In the genomic region with DNA sequence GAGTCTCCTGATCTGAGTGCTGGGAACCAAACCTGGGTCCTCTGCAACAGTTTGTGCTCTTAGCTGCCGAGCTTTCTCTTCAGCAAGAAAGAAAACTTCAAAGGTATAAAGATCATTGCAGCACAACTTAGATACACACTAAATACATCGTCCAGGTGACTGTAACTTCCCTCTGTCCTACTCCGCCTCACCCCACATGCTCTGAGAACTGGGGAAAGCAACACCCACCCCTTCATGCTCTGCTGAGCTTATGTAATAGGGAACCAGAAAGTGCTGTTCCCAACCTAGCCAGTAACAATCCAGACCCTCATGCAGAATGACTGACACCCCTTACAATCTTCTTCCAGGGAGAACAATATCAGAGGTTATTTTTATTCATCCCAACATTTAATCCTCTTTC, we compare ENCODE assay signal across 25 mouse cellular contexts. TPM values are rescaled to one million over a fixed set of nuclear protein-coding genes. Genes with fewer than 3 reads are reported as not detected.
A peak's percentile ranks its signal among the peaks of the same experiment; 100 is the strongest.
DNase-seq lines count a peak whose midpoint lies in the region; ATAC-seq and TF ChIP-seq lines count a peak whose summit lies in the region.
"Had no signal": no experiment of that assay in that cellular context is flagged by ENCODE, and none has a peak within 500 bp of the region (broad histone marks: within the 10 kb centered on the region; RNA-seq: fewer than 3 reads in every experiment).

No protein-coding gene starts in this region.

- H3K4me1 ChIP-seq in heart, postnatal 0 days (ENCODE audit: control insufficient read depth, insufficient read depth), result peaks cover 28% of the 10 kb centered on the region
- peaks cover 59 to 71% of the 10 kb centered on the region in 2 experiments for H3K4me1 ChIP-seq in MEL (ENCODE audit: control insufficient read depth in 1 of 2, insufficient read depth in 2 of 2, low read length in 2 of 2)
- peaks cover 63 to 67% of the 10 kb centered on the region in 2 experiments for H3K4me1 ChIP-seq in liver, embryonic 14.5 days (replicated peaks; ENCODE audit: control insufficient read depth in 2 of 2, insufficient read depth in 2 of 2, low read length in 1 of 2)
- H3K4me1 ChIP-seq in hindbrain, embryonic 12.5 days, result peaks cover 14% of the 10 kb centered on the region
- no peaks in the 10 kb centered on the region for H3K4me1 ChIP-seq in intestine, postnatal 0 days (replicated peaks; ENCODE audit: control insufficient read depth, insufficient read depth, low read length)

- no peak for TF ChIP-seq EP300 in heart, postnatal 0 days (IDR thresholded peaks at IDR 0.05; ENCODE audit: low read depth)
- peak in 1 of 2 experiments; percentile 41; a peak in 2 of 4 replicates for TF ChIP-seq EP300 in MEL (IDR thresholded peaks at IDR 0.05; ENCODE audit: low read depth in 1 of 2, low read length in 2 of 2)
- no peak for TF ChIP-seq EP300 in liver, embryonic 14.5 days (IDR thresholded peaks at IDR 0.05; ENCODE audit: low read depth)

- H3K4me2 ChIP-seq in heart, postnatal 0 days (ENCODE audit: low read depth, low read length), result peak overlapping the region; percentile 51; the same call in 1 of the 2 replicates
- peak overlapping the region; percentile 28; the same call in 1 of the 2 replicates for H3K4me2 ChIP-seq in liver, embryonic 14.5 days (ENCODE audit: low read depth)
- no peak overlapping the region for H3K4me2 ChIP-seq in hindbrain, embryonic 12.5 days (replicated peaks)
- no peak overlapping the region for H3K4me2 ChIP-seq in intestine, postnatal 0 days (replicated peaks; ENCODE audit: low read depth)
- H3K4me2 ChIP-seq: embryonic facial prominence, embryonic 13.5 days; hindbrain, embryonic 13.5 days; midbrain, embryonic 13.5 days had no signal

- 91% methylated on average over 3 of the region's 3 CpGs for WGBS in heart, postnatal 0 days
- WGBS in liver, embryonic 14.5 days (ENCODE audit: insufficient replicate concordance), result 48% methylated on average over 3 of the region's 3 CpGs
- WGBS in hindbrain, embryonic 12.5 days, result 82% methylated on average over 3 of the region's 3 CpGs
- WGBS in intestine, postnatal 0 days, result 87% methylated on average over 3 of the region's 3 CpGs

- DNase-seq in heart, postnatal 0 days (ENCODE audit: low spot score), result no peak
- no peak for DNase-seq in heart, adult 9 months (ENCODE audit: low spot score in 2 of 2)
- DNase-seq in A20 (ENCODE audit: low read depth, low spot score) (peak; percentile 49), MEL (ENCODE audit: low read depth, low spot score) (peak; percentile 84)
- DNase-seq in liver, embryonic 14.5 days (ENCODE audit: low read depth in 3 of 3, low spot score in 3 of 3), result no peak
- no peak for DNase-seq in kidney, postnatal 36 days
- DNase-seq: adrenal gland, postnatal 14 days; cerebellum, adult 8-10 months; cerebellum, postnatal 36 days; embryo, embryonic 11 days; gastrocnemius, postnatal 10 days; lung, adult 18-20 months; lung, postnatal 10 days; retina, postnatal 1 day; right cerebral cortex, postnatal 25 days; spleen, adult 18-20 months had no signal

- no peak for TF ChIP-seq POLR2A in MEL (IDR thresholded peaks at IDR 0.05; ENCODE audit: control insufficient read depth in 1 of 2, insufficient read depth in 1 of 2, low read depth in 1 of 2, low read length in 2 of 2, poor library complexity in 1 of 2)

- H3K27me3 ChIP-seq in heart, postnatal 0 days (ENCODE audit: control insufficient read depth, insufficient read depth, low read length), result no peaks in the 10 kb centered on the region
- no peaks in the 10 kb centered on the region for H3K27me3 ChIP-seq in MEL (ENCODE audit: control insufficient read depth in 1 of 2, insufficient read depth in 2 of 2, low read length in 2 of 2)
- H3K27me3 ChIP-seq in liver, embryonic 14.5 days (ENCODE audit: control insufficient read depth, insufficient read depth, low read length), result no peaks in the 10 kb centered on the region
- H3K27me3 ChIP-seq in hindbrain, embryonic 12.5 days, result no peaks in the 10 kb centered on the region
- no peaks in the 10 kb centered on the region for H3K27me3 ChIP-seq in intestine, postnatal 0 days (replicated peaks; ENCODE audit: control insufficient read depth, insufficient read depth, low read length)
- H3K27me3 ChIP-seq: embryonic facial prominence, embryonic 13.5 days; hindbrain, embryonic 13.5 days; midbrain, embryonic 13.5 days had no signal

- no peak for TF ChIP-seq CTCF in heart, postnatal 0 days (IDR thresholded peaks at IDR 0.05; ENCODE audit: low read depth)
- TF ChIP-seq CTCF in MEL (IDR thresholded peaks at IDR 0.05 in 2 of 3, conservative IDR thresholded peaks at IDR 0.05 in 1 of 3; ENCODE audit: control insufficient read depth in 1 of 3, insufficient read depth in 1 of 3, low read depth in 2 of 3, low read length in 3 of 3, poor library complexity in 1 of 3, severe bottlenecking in 1 of 3), result no peak
- no peak for TF ChIP-seq CTCF in liver, embryonic 14.5 days (IDR thresholded peaks at IDR 0.05; ENCODE audit: low read depth)
- no peak for TF ChIP-seq CTCF in intestine, postnatal 0 days (IDR thresholded peaks at IDR 0.05; ENCODE audit: low read depth)

- no peak overlapping the region for H3K4me3 ChIP-seq in heart, postnatal 0 days (ENCODE audit: low read depth, low read length)
- peak overlapping the region in 1 of 2 experiments; percentile 51; a peak in 2 of 4 replicates for H3K4me3 ChIP-seq in MEL (ENCODE audit: control insufficient read depth in 1 of 2, insufficient read depth in 1 of 2, low read depth in 2 of 2, low read length in 2 of 2)
- H3K4me3 ChIP-seq in liver, embryonic 14.5 days (ENCODE audit: insufficient read depth in 1 of 2, low read depth in 2 of 2, low read length in 2 of 2), result no peak overlapping the region
- no peak overlapping the region for H3K4me3 ChIP-seq in hindbrain, embryonic 12.5 days
- no peak overlapping the region for H3K4me3 ChIP-seq in intestine, postnatal 0 days (ENCODE audit: low read depth, low read length)
- H3K4me3 ChIP-seq: embryonic facial prominence, embryonic 13.5 days; erythroblast, embryonic 14.5 days; hindbrain, embryonic 13.5 days; midbrain, embryonic 13.5 days had no signal

- 0 out of 2 replicates have a peak overlapping the region, but pooled peaks have one; percentile 52 for H3K27ac ChIP-seq in heart, postnatal 0 days (ENCODE audit: low read depth)
- peak overlapping the region; percentile 65 for H3K27ac ChIP-seq in MEL (ENCODE audit: control insufficient read depth, low read depth, low read length)
- H3K27ac ChIP-seq in liver, embryonic 14.5 days, result no peak overlapping the region
- no peak overlapping the region for H3K27ac ChIP-seq in hindbrain, embryonic 12.5 days
- H3K27ac ChIP-seq in intestine, postnatal 0 days (ENCODE audit: low read depth, low read length), result no peak overlapping the region
- H3K27ac ChIP-seq: embryonic facial prominence, embryonic 13.5 days; hindbrain, embryonic 13.5 days; kidney, postnatal 0 days; midbrain, embryonic 13.5 days had no signal

- H3K79me2 ChIP-seq in MEL (ENCODE audit: control insufficient read depth, insufficient read depth, low read length, poor library complexity), result peaks cover 30% of the 10 kb centered on the region

- no peaks in the 10 kb centered on the region for H3K36me3 ChIP-seq in heart, postnatal 0 days (replicated peaks; ENCODE audit: control insufficient read depth, insufficient read depth, low read length)
- H3K36me3 ChIP-seq in MEL (ENCODE audit: control insufficient read depth in 1 of 2, insufficient read depth in 2 of 2, low read length in 2 of 2), result peaks cover 0 to 69% of the 10 kb centered on the region in 2 experiments; a peak in 3 of 4 replicates
- H3K36me3 ChIP-seq in liver, embryonic 14.5 days (replicated peaks; ENCODE audit: control insufficient read depth, insufficient read depth, low read depth), result no peaks in the 10 kb centered on the region
- H3K36me3 ChIP-seq in hindbrain, embryonic 12.5 days, result no peaks in the 10 kb centered on the region
- no peaks in the 10 kb centered on the region for H3K36me3 ChIP-seq in intestine, postnatal 0 days (ENCODE audit: control insufficient read depth, insufficient read depth)
- H3K36me3 ChIP-seq: embryonic facial prominence, embryonic 13.5 days; hindbrain, embryonic 13.5 days; midbrain, embryonic 13.5 days had no signal

- ATAC-seq in heart, postnatal 0 days (ENCODE audit: insufficient read depth, low read depth), result no peak
- ATAC-seq in liver, embryonic 14.5 days (ENCODE audit: insufficient read depth), result no peak
- ATAC-seq in hindbrain, embryonic 12.5 days (ENCODE audit: low FRiP score), result no peak
- no peak for ATAC-seq in intestine, postnatal 0 days
- ATAC-seq: forebrain, embryonic 14.5 days; inflammation-experienced regulatory T-cells, adult 6 months; midbrain, embryonic 13.5 days had no signal

- no peak overlapping the region for H3K9ac ChIP-seq in heart, postnatal 0 days (replicated peaks; ENCODE audit: low read depth, low read length)
- H3K9ac ChIP-seq in MEL (ENCODE audit: control insufficient read depth, low read depth, low read length, poor library complexity, severe bottlenecking), result peak overlapping the region; percentile 33; the same call in 1 of the 2 replicates
- H3K9ac ChIP-seq in liver, embryonic 14.5 days (replicated peaks), result no peak overlapping the region
- H3K9ac ChIP-seq in hindbrain, embryonic 12.5 days, result no peak overlapping the region
- no peak overlapping the region for H3K9ac ChIP-seq in intestine, postnatal 0 days (ENCODE audit: low read depth, low read length)
- H3K9ac ChIP-seq: embryonic facial prominence, embryonic 13.5 days; hindbrain, embryonic 13.5 days; midbrain, embryonic 13.5 days had no signal

- H3K9me3 ChIP-seq in heart, postnatal 0 days (replicated peaks; ENCODE audit: control insufficient read depth, low read length), result no peaks in the 10 kb centered on the region
- no peaks in the 10 kb centered on the region for H3K9me3 ChIP-seq in MEL (replicated peaks; ENCODE audit: insufficient read depth, low read length)
- no peaks in the 10 kb centered on the region for H3K9me3 ChIP-seq in liver, embryonic 14.5 days (ENCODE audit: control insufficient read depth, low read length)
- H3K9me3 ChIP-seq in hindbrain, embryonic 12.5 days (replicated peaks), result no peaks in the 10 kb centered on the region
- H3K9me3 ChIP-seq in intestine, postnatal 0 days (ENCODE audit: control insufficient read depth), result no peaks in the 10 kb centered on the region
- H3K9me3 ChIP-seq: embryonic facial prominence, embryonic 13.5 days; hindbrain, embryonic 13.5 days; midbrain, embryonic 13.5 days had no signal

- no peak for TF ChIP-seq RAD21 in MEL (IDR thresholded peaks at IDR 0.05; ENCODE audit: low read depth, low read length)

RNA-seq across cellular contexts. Expression of a gene that starts 41.5 kb away (rescaled TPM):
- 1.3 and 2.3 TPM in 2 replicates for total RNA-seq in heart, postnatal 0 days (2014; rRNA removed; ENCODE audit: low replicate concordance)
- polyA plus RNA-seq in heart, postnatal 0 days (2015; fragmentation: Nextera tagmentation; extraction: Ambion mirVana), result 2.7 and 4.3 TPM in 2 replicates
- 7.9 and 11.7 TPM in 2 replicates for total RNA-seq in MEL (2012; rRNA removed)
- polyA plus RNA-seq in MEL (2012; ENCODE audit: insufficient read depth in 1 of 2, insufficient read length in 2 of 2, low read depth in 1 of 2, low replicate concordance in 2 of 2, missing spikeins in 1 of 2), result 10 to 100 TPM in 1 of 2 experiments, not detected in 1; 48.5 TPM
- 10.7 and 16.6 TPM in 2 replicates for polyA plus RNA-seq in liver, embryonic 14.5 days (2012; rRNA removed)
- polyA plus RNA-seq in liver, embryonic 14.5 days (2014; fragmentation: Nextera tagmentation; extraction: Ambion mirVana), result 15.2 and 17.4 TPM in 2 replicates
- 12.5 and 15.4 TPM in 2 replicates for polyA plus RNA-seq in hindbrain, embryonic 12.5 days (2016; fragmentation: Nextera tagmentation; extraction: Ambion mirVana)
- 12.0 and 12.8 TPM in 2 replicates for polyA plus RNA-seq in intestine, postnatal 0 days (2015; fragmentation: Nextera tagmentation; extraction: Ambion mirVana)

RNA-seq across cellular contexts. Expression of a gene that starts 41.7 kb away (rescaled TPM):
- 4.1 TPM in 1 of 2 replicates, not detected in the other for total RNA-seq in heart, postnatal 0 days (2014; rRNA removed; ENCODE audit: low replicate concordance)
- 0.08 and 0.36 TPM in 2 replicates for polyA plus RNA-seq in heart, postnatal 0 days (2015; fragmentation: Nextera tagmentation; extraction: Ambion mirVana)
- 0.12 and 0.13 TPM in 2 replicates for total RNA-seq in MEL (2012; rRNA removed)
- polyA plus RNA-seq in MEL (2012; ENCODE audit: insufficient read depth in 1 of 2, insufficient read length in 2 of 2, low read depth in 1 of 2, low replicate concordance in 2 of 2, missing spikeins in 1 of 2), result under 1 TPM in 1 of 2 experiments, not detected in 1; 0.19 TPM
- 0.22 and 0.28 TPM in 2 replicates for polyA plus RNA-seq in liver, embryonic 14.5 days (2012; rRNA removed)
- polyA plus RNA-seq in liver, embryonic 14.5 days (2014; fragmentation: Nextera tagmentation; extraction: Ambion mirVana), result 0.22 and 0.28 TPM in 2 replicates
- polyA plus RNA-seq in hindbrain, embryonic 12.5 days (2016; fragmentation: Nextera tagmentation; extraction: Ambion mirVana), result 0.37 and 0.73 TPM in 2 replicates
- 0.27 and 0.47 TPM in 2 replicates for polyA plus RNA-seq in intestine, postnatal 0 days (2015; fragmentation: Nextera tagmentation; extraction: Ambion mirVana)
- polyA plus RNA-seq: erythroblast, embryonic 14.5 days had no signal

Comparison
In these comparisons a context has a peak if more than half of its experiments do, and no peak if none do; other contexts are left out.
1. DNase-seq: peak in A20 (single experiment) and MEL (single experiment); none in heart, postnatal 0 days (single experiment), heart, adult 9 months (0 of 2), liver, embryonic 14.5 days (0 of 3) and kidney, postnatal 36 days (0 of 2).
2. H3K27ac ChIP-seq: peak in heart, postnatal 0 days (single experiment) and MEL (single experiment); none in liver, embryonic 14.5 days (single experiment), hindbrain, embryonic 12.5 days (single experiment) and intestine, postnatal 0 days (single experiment).
3. H3K4me2 ChIP-seq: peak in heart, postnatal 0 days (single experiment) and liver, embryonic 14.5 days (single experiment); none in hindbrain, embryonic 12.5 days (single experiment) and intestine, postnatal 0 days (single experiment).